Mouse (Mus musculus) embryonic facial prominence, embryonic 15.5 days (tissue): ENCODE results near the gene Add1. TPM values are rescaled to one million over a fixed set of nuclear protein-coding genes. Genes with fewer than 3 reads are reported as not detected.

Experiments
- ATAC-seq: fragments of 200-750 bp; cut with Nextera tagmentation; 2 replicates; pipeline ENCODE4 v1.8.0; 2017; ENCODE audit warnings: low read depth, moderate TSS enrichment; ENCODE audit not compliant: insufficient number of reproducible peaks, low FRiP score, low TSS enrichment
- H3K27ac ChIP-seq: fragments of 300-500 bp; sonication (generic); replicated peaks from 2 replicates; pipeline ENCODE4 v1.5.1; 2015; ENCODE audit warnings: mild to moderate bottlenecking, inconsistent platforms
- H3K27me3 ChIP-seq: fragments of 300-500 bp; sonication (generic); 2 replicates; pipeline ENCODE4 v1.6.1; 2015; ENCODE audit warnings: inconsistent platforms
- H3K36me3 ChIP-seq: fragments of 300-500 bp; sonication (generic); 2 replicates; pipeline ENCODE4 v1.6.1; 2015; ENCODE audit warnings: mild to moderate bottlenecking, inconsistent platforms
- H3K4me1 ChIP-seq: fragments of 300-500 bp; sonication (generic); 2 replicates; pipeline ENCODE4 v1.6.1; 2015; ENCODE audit warnings: inconsistent platforms
- H3K4me2 ChIP-seq: fragments of 300-500 bp; sonication (generic); replicated peaks from 2 replicates; pipeline ENCODE4 v1.6.1; 2015; ENCODE audit warnings: mild to moderate bottlenecking, inconsistent platforms
- H3K4me3 ChIP-seq: fragments of 300-500 bp; sonication (generic); replicated peaks from 2 replicates; pipeline ENCODE4 v1.5.1; 2015; ENCODE audit warnings: mild to moderate bottlenecking, inconsistent platforms
- H3K9ac ChIP-seq: fragments of 300-500 bp; sonication (generic); 2 replicates; pipeline ENCODE4 v1.6.1; 2015; ENCODE audit warnings: inconsistent platforms
- H3K9me3 ChIP-seq: fragments of 300-500 bp; sonication (generic); replicated peaks from 2 replicates; pipeline ENCODE4 v1.6.1; 2016; ENCODE audit warnings: inconsistent platforms
- WGBS: fragments of 180-500 bp; shearing (Covaris S2); methylation state at CpG from one replicate; pipeline ENCODE4 v1.1.7; 2015; 5-methylcytosine and 5-hydroxymethylcytosine counted together
- polyA plus RNA-seq: library from polyadenylated mRNA; unstranded; fragments of >200 nt; fragmentation: Nextera tagmentation; extraction: Ambion mirVana; gene quantifications from 2 replicates; pipeline ENCODE4 v1.2.1, GENCODE M21; 2015

The Add1 gene
- 186 and 190 TPM in 2 replicates for polyA plus RNA-seq

DNA sequence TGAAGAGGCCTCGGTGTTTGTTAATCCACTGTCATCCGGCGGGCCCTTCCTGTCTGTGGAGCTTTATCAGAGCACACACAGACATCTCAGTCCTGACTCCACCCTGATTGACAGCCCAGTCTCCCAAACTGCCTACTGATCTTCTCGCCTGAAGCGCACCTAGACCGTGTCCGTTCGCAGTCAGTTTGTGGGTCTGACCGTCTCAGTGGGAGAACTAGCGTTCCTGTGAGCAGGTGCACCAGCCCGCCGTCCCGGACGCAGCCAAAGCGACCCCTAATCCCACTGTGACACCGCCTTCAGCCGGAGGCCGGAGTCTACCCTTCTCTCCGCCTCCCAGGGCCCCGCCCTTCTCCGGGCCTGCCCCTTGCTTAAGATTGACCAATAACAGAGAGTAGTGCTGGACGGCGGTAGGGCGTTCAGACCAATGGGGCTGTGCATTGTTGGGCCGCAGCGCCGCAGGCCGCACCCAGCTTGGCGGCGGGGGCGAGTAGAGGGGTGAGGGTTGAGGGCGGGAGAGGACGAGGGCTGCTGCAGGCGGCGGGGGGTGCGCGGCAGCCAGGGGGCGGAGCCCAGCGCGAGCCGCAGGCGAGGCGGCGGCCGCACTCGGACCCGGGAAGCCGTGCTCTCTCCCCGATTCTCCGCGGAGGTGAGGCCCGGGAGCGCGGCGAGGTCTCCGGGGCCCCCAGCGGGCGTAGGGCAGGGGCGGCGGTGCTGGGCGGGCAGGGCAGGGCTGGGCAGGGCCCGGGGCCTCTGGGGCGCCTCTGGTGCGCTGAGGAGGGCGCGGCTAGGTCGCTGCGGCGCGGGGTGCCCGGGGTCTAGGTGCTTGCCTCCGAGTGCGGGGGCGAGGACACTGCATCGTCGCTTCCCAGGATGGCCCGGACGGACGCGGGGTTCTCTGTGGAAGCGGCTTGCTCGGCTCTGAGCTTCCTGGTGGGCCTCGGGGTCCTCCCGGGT, at the start of gene Add1:
Gene Add1 (plus strand): TSS at position 397 of the 954 bp plus-strand sequence.
- peak within 1 kb of the TSS; percentile 63 for H3K4me2 ChIP-seq
- H3K36me3 ChIP-seq, result no peaks in the 10 kb centered on the region
- H3K9me3 ChIP-seq, result no peaks in the 10 kb centered on the region
- peak within 1 kb of the TSS; percentile 94 for H3K4me3 ChIP-seq
- WGBS, result under 1% methylated on average over 78 of the region's 84 CpGs
- peak within 1 kb of the TSS; percentile 97 for H3K9ac ChIP-seq
- peak; percentile 100 for ATAC-seq
- H3K27me3 ChIP-seq, result no peaks in the 10 kb centered on the region
- peaks cover 12% of the 10 kb centered on the region for H3K4me1 ChIP-seq
- H3K27ac ChIP-seq, result peak within 1 kb of the TSS; percentile 90

GRCm38 (mm10) chr5:34523958-34524485, 49.4 kb upstream of the Add1 start:
- no peak for ATAC-seq
- Histone ChIP-seq H3K9ac (no peak overlapping the region), H3K4me1 (peaks cover 16% of the 10 kb centered on the region; the same call in 1 of the 2 replicates)

DNA sequence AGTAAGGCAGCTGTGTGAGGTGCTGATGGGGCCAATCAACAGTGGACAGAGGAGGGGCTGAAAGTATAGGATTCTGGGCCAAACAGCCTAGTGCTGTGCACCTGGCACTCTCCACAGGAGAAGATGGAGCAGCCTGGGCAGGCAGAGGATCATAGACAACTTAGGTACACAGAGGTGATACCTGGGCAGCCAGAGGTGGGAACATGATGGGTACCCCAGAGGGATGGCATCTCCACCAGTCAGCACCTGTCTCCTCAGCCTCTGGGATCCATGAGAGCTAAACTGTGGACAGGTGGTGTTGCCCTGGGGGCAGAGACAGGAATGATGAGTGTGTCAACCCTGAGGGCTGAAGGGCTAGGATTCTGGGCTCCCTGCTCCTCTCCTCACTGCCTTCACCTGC, 49.0 kb upstream of the Add1 start:
- Histone ChIP-seq H3K4me2 (no peak overlapping the region), H3K9me3 (no peaks in the 10 kb centered on the region), H3K27me3 (no peaks in the 10 kb centered on the region), H3K4me3 (no peak overlapping the region), H3K36me3 (no peaks in the 10 kb centered on the region), H3K9ac (no peak overlapping the region), H3K4me1 (peaks cover 16% of the 10 kb centered on the region; the same call in 1 of the 2 replicates), H3K27ac (no peak overlapping the region)
- no peak for ATAC-seq

More at GRCm38 (mm10) chr5:34523958-34524485, 49.4 kb upstream of the Add1 start:
- no peaks in the 10 kb centered on the region for H3K36me3 ChIP-seq
- H3K27me3 ChIP-seq, result no peaks in the 10 kb centered on the region
- H3K27ac ChIP-seq, result no peak overlapping the region
- no peak overlapping the region for H3K4me3 ChIP-seq
- H3K9me3 ChIP-seq, result no peaks in the 10 kb centered on the region
- WGBS, result 45% methylated on average over 4 of the region's 4 CpGs
- no peak overlapping the region for H3K4me2 ChIP-seq

DNA sequence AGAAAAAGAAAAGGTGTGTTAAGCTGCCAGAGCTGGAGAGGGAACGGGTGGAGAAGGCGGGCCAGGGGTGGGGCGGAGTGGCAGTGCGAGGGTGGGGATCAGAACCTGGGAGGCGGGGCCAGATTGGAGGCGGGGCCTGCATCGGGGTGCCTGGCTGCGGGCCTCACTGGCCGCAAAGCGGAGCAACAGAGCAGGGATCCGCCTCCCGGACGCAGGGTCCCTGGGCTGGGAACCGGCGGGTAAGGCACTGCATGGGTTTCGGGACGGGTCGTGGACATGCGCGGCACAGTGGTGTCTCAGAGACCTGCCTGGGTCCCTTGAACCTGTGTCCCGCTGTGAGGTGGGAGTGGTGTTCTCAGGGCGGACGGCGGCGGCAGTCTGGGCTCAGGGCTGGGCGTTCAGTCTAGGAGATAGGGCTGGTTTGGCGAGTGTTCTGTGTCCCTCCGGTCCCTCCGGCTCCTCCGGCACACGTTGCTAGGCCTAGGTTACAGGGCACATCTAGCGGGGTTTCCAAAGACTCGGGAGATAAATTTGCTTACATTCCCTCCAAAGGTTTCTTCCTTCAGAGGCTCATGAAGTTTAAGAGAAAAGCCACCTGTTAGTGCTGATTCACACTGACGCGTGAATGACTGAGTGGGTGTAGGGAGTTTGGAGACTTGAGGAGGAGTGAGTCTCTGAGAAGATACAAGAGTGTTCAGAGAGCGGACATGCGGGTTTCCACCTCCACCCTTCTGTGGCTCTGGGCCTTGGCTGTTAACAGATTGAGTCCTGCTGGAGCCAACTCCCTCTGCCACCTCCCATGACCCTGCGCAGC, 47.6 kb upstream of the Add1 start, which contains the start of gene Sh3bp2:
Gene Sh3bp2 (plus strand): TSS at position 176 of the 814 bp plus-strand sequence.
- H3K4me2 ChIP-seq, result peak within 1 kb of the TSS; percentile 81
- 0 out of 2 replicates have a peak within 1 kb of the TSS, but pooled peaks have one; percentile 21 for H3K9ac ChIP-seq
- peak within 1 kb of the TSS; percentile 36; the same call in 1 of the 2 replicates for H3K27ac ChIP-seq
- peak; percentile 90 for ATAC-seq
- no peaks in the 10 kb centered on the region for H3K27me3 ChIP-seq
- H3K9me3 ChIP-seq, result no peaks in the 10 kb centered on the region
- WGBS, result 3% methylated on average over 38 of the region's 38 CpGs
- peaks cover 15% of the 10 kb centered on the region; the same call in 1 of the 2 replicates for H3K4me1 ChIP-seq
- H3K4me3 ChIP-seq, result peak within 1 kb of the TSS; percentile 59
- no peaks in the 10 kb centered on the region for H3K36me3 ChIP-seq

GRCm38 (mm10) chr5:34526477-34526775, 47.0 kb upstream of the Add1 start:
- H3K9ac ChIP-seq, result no peak overlapping the region
- ATAC-seq, result no peak
- H3K36me3 ChIP-seq, result no peaks in the 10 kb centered on the region
- peak overlapping the region; percentile 59 for H3K4me3 ChIP-seq
- H3K27ac ChIP-seq, result 0 out of 2 replicates have a peak overlapping the region, but pooled peaks have one; percentile 36
- no peaks in the 10 kb centered on the region for H3K9me3 ChIP-seq
- H3K27me3 ChIP-seq, result no peaks in the 10 kb centered on the region
- WGBS, result 42% methylated on average over 5 of the region's 5 CpGs
- H3K4me2 ChIP-seq, result peak overlapping the region; percentile 81; the same call in 1 of the 2 replicates
- peaks cover 15% of the 10 kb centered on the region; the same call in 1 of the 2 replicates for H3K4me1 ChIP-seq

- 85% methylated on average over 2 of the region's 2 CpGs for WGBS
- Histone ChIP-seq H3K27me3 (no peaks in the 10 kb centered on the region), H3K4me1 (peaks cover 15% of the 10 kb centered on the region; the same call in 1 of the 2 replicates), H3K4me2 (no peak overlapping the region), H3K9ac (no peak overlapping the region), H3K4me3 (no peak overlapping the region), H3K27ac (no peak overlapping the region), H3K36me3 (no peaks in the 10 kb centered on the region), H3K9me3 (no peaks in the 10 kb centered on the region)
- ATAC-seq, result no peak
Observed at GRCm38 (mm10) chr5:34527352-34527751, 46.1 kb upstream of the Add1 start.

DNA sequence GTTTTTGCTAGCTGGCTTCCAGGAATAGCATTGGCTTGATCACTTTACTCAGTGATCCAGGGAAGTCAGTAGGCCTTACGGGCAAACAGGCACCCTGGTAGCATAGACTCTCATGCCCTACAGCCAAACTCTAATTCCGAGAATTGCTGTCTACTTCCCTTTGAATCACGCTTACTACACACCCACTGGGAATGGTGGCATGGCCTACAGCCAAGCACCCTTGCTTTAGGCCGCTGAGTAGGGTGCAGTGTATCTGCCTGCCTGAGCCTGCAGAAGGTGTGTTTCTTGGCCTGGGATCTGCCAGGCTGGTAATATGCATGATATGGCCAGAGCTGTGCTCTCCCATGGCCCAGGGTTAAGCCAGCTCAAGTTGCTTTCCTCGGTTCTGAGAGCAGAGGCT, 44.7 kb upstream of the Add1 start:
- no peak for ATAC-seq
- no peak overlapping the region for H3K4me2 ChIP-seq
- H3K9ac ChIP-seq, result no peak overlapping the region
- H3K36me3 ChIP-seq, result no peaks in the 10 kb centered on the region
- H3K4me1 ChIP-seq, result peaks cover 15% of the 10 kb centered on the region; the same call in 1 of the 2 replicates
- no peaks in the 10 kb centered on the region for H3K27me3 ChIP-seq
- no peak overlapping the region for H3K27ac ChIP-seq
- no peaks in the 10 kb centered on the region for H3K9me3 ChIP-seq
- no peak overlapping the region for H3K4me3 ChIP-seq
- WGBS, result 55% methylated on average over 5 of the region's 5 CpGs

DNA sequence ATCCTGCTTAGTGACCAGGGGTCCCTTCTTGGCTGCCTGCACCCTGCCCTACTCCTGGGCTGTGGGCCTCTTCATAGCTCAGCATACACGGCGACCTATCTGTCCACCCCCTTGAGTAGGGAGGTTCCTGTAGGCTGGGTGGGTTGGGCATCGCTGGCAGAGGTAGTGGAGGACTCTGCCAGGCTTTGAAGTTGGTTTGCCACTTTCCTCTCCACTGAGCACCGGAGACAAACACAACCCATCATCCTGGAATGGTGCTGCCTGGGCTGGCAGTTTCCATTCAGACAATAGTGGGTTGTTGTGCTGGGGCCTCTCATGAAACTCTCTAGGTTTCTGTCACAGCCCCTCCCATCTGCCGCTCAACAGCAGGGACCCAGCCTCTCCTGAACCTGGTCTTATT, 43.3 kb upstream of the Add1 start:
- Histone ChIP-seq H3K27ac (no peak overlapping the region), H3K9me3 (no peaks in the 10 kb centered on the region), H3K27me3 (no peaks in the 10 kb centered on the region), H3K4me2 (no peak overlapping the region), H3K4me1 (peaks cover 15% of the 10 kb centered on the region; the same call in 1 of the 2 replicates), H3K9ac (no peak overlapping the region), H3K36me3 (no peaks in the 10 kb centered on the region), H3K4me3 (no peak overlapping the region)
- 62% methylated on average over 5 of the region's 5 CpGs for WGBS
- no peak for ATAC-seq

GRCm38 (mm10) chr5:34530687-34531086, 42.8 kb upstream of the Add1 start:
- Histone ChIP-seq H3K4me3 (no peak overlapping the region), H3K9me3 (no peaks in the 10 kb centered on the region), H3K27ac (no peak overlapping the region), H3K36me3 (no peaks in the 10 kb centered on the region), H3K4me1 (peaks cover 15% of the 10 kb centered on the region; the same call in 1 of the 2 replicates), H3K4me2 (no peak overlapping the region), H3K27me3 (no peaks in the 10 kb centered on the region), H3K9ac (no peak overlapping the region)
- WGBS, result 43% methylated on average over 4 of the region's 4 CpGs
- no peak for ATAC-seq

- ATAC-seq, result no peak
- H3K9ac ChIP-seq, result no peak overlapping the region
- H3K4me3 ChIP-seq, result no peak overlapping the region
- WGBS, result 68% methylated on average over 5 of the region's 5 CpGs
- peaks cover 7% of the 10 kb centered on the region; the same call in 1 of the 2 replicates for H3K4me1 ChIP-seq
- no peak overlapping the region for H3K4me2 ChIP-seq
- H3K9me3 ChIP-seq, result no peaks in the 10 kb centered on the region
- no peaks in the 10 kb centered on the region for H3K27me3 ChIP-seq
- no peak overlapping the region for H3K27ac ChIP-seq
- H3K36me3 ChIP-seq, result no peaks in the 10 kb centered on the region
Observed at GRCm38 (mm10) chr5:34533066-34533465, 40.4 kb upstream of the Add1 start.

DNA sequence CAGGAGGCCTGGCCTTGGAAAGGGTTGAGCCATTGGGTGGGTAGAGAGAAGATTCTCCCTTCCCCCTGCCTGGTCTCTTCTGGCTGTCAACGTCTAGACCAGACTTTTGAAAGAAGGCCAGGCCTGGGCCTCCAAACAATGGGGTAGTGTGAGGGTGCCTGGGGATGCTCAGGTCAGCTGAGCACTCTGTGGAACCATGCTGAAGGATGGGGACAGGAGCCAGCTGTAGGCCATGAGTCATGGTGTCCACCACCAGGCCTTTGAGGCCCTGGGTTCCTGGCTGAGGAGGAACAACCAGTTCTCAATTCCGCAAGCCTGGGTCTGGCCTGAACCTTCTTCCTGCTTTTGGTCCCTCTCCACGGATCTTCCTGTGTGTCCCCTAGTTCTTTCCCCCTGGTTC, 39.6 kb upstream of the Add1 start:
- Histone ChIP-seq H3K9me3 (no peaks in the 10 kb centered on the region), H3K4me3 (no peak overlapping the region), H3K4me1 (peaks cover 7% of the 10 kb centered on the region; the same call in 1 of the 2 replicates), H3K27ac (no peak overlapping the region), H3K27me3 (no peaks in the 10 kb centered on the region), H3K36me3 (no peaks in the 10 kb centered on the region), H3K4me2 (no peak overlapping the region), H3K9ac (no peak overlapping the region)
- 68% methylated on average over 3 of the region's 3 CpGs for WGBS
- no peak for ATAC-seq
